ENCODE assay signal across 25 mouse cellular contexts in the genomic region with DNA sequence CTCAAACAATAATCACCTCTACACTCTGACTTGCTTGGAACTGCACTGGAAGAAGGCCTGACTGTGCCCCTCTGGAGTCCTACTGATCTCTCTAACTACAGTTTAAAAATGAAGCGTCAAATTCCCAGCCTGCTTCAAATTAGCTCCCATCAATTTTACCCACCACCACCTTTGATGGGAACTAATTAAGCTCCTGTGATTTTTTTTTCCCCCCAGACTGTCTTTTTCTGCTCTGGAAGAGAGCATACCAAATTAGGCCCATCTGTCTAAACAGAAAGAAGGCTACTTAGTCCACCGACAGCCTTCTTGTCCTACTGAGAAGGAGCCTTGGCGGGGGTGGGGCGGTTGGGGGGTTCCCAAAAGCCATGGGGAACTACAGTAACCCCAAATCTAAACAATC. TPM values are rescaled to one million over a fixed set of nuclear protein-coding genes. Genes with fewer than 3 reads are reported as not detected.
DNase-seq lines count a peak whose midpoint lies in the region; ATAC-seq and TF ChIP-seq lines count a peak whose summit lies in the region.
"Had no signal": no experiment of that assay in that cellular context is flagged by ENCODE, and none has a peak within 500 bp of the region (broad histone marks: within the 10 kb centered on the region; RNA-seq: fewer than 3 reads in every experiment).

No protein-coding gene starts in this region.

- no peaks in the 10 kb centered on the region for H3K4me1 ChIP-seq in midbrain, postnatal 0 days (ENCODE audit: insufficient read depth, low read length)
- no peaks in the 10 kb centered on the region for H3K4me1 ChIP-seq in midbrain, embryonic 11.5 days (ENCODE audit: control insufficient read depth, insufficient read depth, low read length)
- no peaks in the 10 kb centered on the region for H3K4me1 ChIP-seq in hindbrain, postnatal 0 days (ENCODE audit: insufficient read depth, low read length)
- H3K4me1 ChIP-seq: intestine, embryonic 15.5 days; liver, embryonic 12.5 days; midbrain, embryonic 10.5 days had no signal

- 78% methylated on average over 4 of the region's 4 CpGs for WGBS in midbrain, postnatal 0 days
- 84% methylated on average over 4 of the region's 4 CpGs for WGBS in midbrain, embryonic 11.5 days
- WGBS in hindbrain, postnatal 0 days: 49% methylated on average over 4 of the region's 4 CpGs

- H3K27ac ChIP-seq in midbrain, postnatal 0 days (ENCODE audit: low read depth, low read length): no peak overlapping the region
- no peak overlapping the region for H3K27ac ChIP-seq in midbrain, embryonic 11.5 days (ENCODE audit: low read depth, low read length)
- no peak overlapping the region for H3K27ac ChIP-seq in hindbrain, postnatal 0 days
- H3K27ac ChIP-seq: gastrocnemius, adult 2 months; heart, embryonic 15.5 days; intestine, embryonic 15.5 days; limb, embryonic 13.5 days; liver, embryonic 12.5 days; midbrain, embryonic 10.5 days had no signal

- ATAC-seq in midbrain, postnatal 0 days (ENCODE audit: low FRiP score): no peak
- no peak for ATAC-seq in midbrain, embryonic 11.5 days (ENCODE audit: low FRiP score)
- no peak for ATAC-seq in hindbrain, postnatal 0 days
- ATAC-seq: activated CD4-positive, CD25-positive, alpha-beta regulatory T cell, adult 4 months; intestine, embryonic 15.5 days; liver, embryonic 12.5 days had no signal

- H3K9ac ChIP-seq in midbrain, postnatal 0 days (replicated peaks; ENCODE audit: low read length, poor library complexity, severe bottlenecking): no peak overlapping the region
- H3K9ac ChIP-seq in midbrain, embryonic 11.5 days (ENCODE audit: low read length): no peak overlapping the region
- no peak overlapping the region for H3K9ac ChIP-seq in hindbrain, postnatal 0 days (replicated peaks; ENCODE audit: low read length)
- H3K9ac ChIP-seq: heart, embryonic 15.5 days; intestine, embryonic 15.5 days; limb, embryonic 13.5 days; liver, embryonic 12.5 days had no signal

- H3K4me3 ChIP-seq in midbrain, postnatal 0 days (ENCODE audit: low read depth, low read length): no peak overlapping the region
- no peak overlapping the region for H3K4me3 ChIP-seq in midbrain, embryonic 11.5 days (ENCODE audit: low read depth, low read length)
- H3K4me3 ChIP-seq in hindbrain, postnatal 0 days (ENCODE audit: low read length): no peak overlapping the region
- H3K4me3 ChIP-seq: gastrocnemius, adult 2 months; heart, embryonic 15.5 days; intestine, embryonic 15.5 days; limb, embryonic 13.5 days; liver, embryonic 12.5 days; midbrain, embryonic 10.5 days had no signal

- no peaks in the 10 kb centered on the region for H3K27me3 ChIP-seq in midbrain, postnatal 0 days (ENCODE audit: insufficient read depth, low read length)
- H3K27me3 ChIP-seq in midbrain, embryonic 11.5 days (ENCODE audit: control insufficient read depth, insufficient read depth, low read length): no peaks in the 10 kb centered on the region
- H3K27me3 ChIP-seq in hindbrain, postnatal 0 days (ENCODE audit: insufficient read depth, low read length): no peaks in the 10 kb centered on the region
- H3K27me3 ChIP-seq: heart, embryonic 15.5 days; intestine, embryonic 15.5 days; limb, embryonic 13.5 days; liver, embryonic 12.5 days had no signal

- DNase-seq in cerebellum, postnatal 10 days: peak; percentile 31 to 52
- no peak for DNase-seq in cerebellum, adult 9-10 months
- DNase-seq in midbrain, postnatal 0 days (ENCODE audit: low spot score): peak; percentile 59
- DNase-seq in midbrain, embryonic 11.5 days (ENCODE audit: low spot score, missing footprints): no peak
- DNase-seq in hindbrain, postnatal 0 days (ENCODE audit: low spot score): peak; percentile 61
- DNase-seq in thymus, adult 18-20 months: no peak
- no peak for DNase-seq in heart, postnatal 10 days
- DNase-seq: adrenal gland, postnatal 14 days; cerebellum, adult 8-10 months; gastrocnemius, adult 2 months; heart, postnatal 4 days; kidney, adult 8-10 months; kidney, postnatal 10 days; layer of hippocampus, postnatal 36 days; lung, adult 18-20 months; lung, postnatal 10 days; right cerebral cortex, adult 18-20 months; right cerebral cortex, postnatal 4 days; thymus, postnatal 36 days had no signal

- no peak overlapping the region for H3K4me2 ChIP-seq in midbrain, postnatal 0 days (ENCODE audit: low read depth, low read length, poor library complexity, severe bottlenecking)
- no peak overlapping the region for H3K4me2 ChIP-seq in midbrain, embryonic 11.5 days
- no peak overlapping the region for H3K4me2 ChIP-seq in hindbrain, postnatal 0 days (ENCODE audit: low read depth, low read length)
- H3K4me2 ChIP-seq: heart, embryonic 15.5 days; intestine, embryonic 15.5 days; limb, embryonic 13.5 days; liver, embryonic 12.5 days had no signal

- H3K9me3 ChIP-seq in midbrain, postnatal 0 days (ENCODE audit: low read length): no peaks in the 10 kb centered on the region
- H3K9me3 ChIP-seq in midbrain, embryonic 11.5 days (ENCODE audit: control insufficient read depth, low read length): no peaks in the 10 kb centered on the region
- no peaks in the 10 kb centered on the region for H3K9me3 ChIP-seq in hindbrain, postnatal 0 days (ENCODE audit: low read length)
- H3K9me3 ChIP-seq: heart, embryonic 15.5 days; intestine, embryonic 15.5 days; limb, embryonic 13.5 days; liver, embryonic 12.5 days; midbrain, embryonic 10.5 days had no signal

- intact Hi-C loops in heart, postnatal 10 days (cut with DNase I): no loop called here

- TF ChIP-seq CTCF in midbrain, postnatal 0 days (IDR thresholded peaks at IDR 0.05): no peak
- TF ChIP-seq CTCF in hindbrain, postnatal 0 days (IDR thresholded peaks at IDR 0.05; ENCODE audit: low read depth): no peak

- no peaks in the 10 kb centered on the region for H3K36me3 ChIP-seq in midbrain, postnatal 0 days (ENCODE audit: insufficient read depth, low read length)
- H3K36me3 ChIP-seq in midbrain, embryonic 11.5 days (ENCODE audit: control insufficient read depth, insufficient read depth, low read length): no peaks in the 10 kb centered on the region
- H3K36me3 ChIP-seq in hindbrain, postnatal 0 days (ENCODE audit: insufficient read depth, low read length): no peaks in the 10 kb centered on the region
- H3K36me3 ChIP-seq: heart, embryonic 15.5 days; liver, embryonic 12.5 days had no signal

RNA-seq across cellular contexts. Expression of a gene that starts 37.9 kb away (rescaled TPM):
- 47.4 and 64.1 TPM in 2 replicates for total RNA-seq in midbrain, postnatal 0 days (2014; rRNA removed)
- 4.0 and 5.0 TPM in 2 replicates for polyA plus RNA-seq in midbrain, postnatal 0 days (2015; fragmentation: Nextera tagmentation; extraction: Ambion mirVana)
- polyA plus RNA-seq in midbrain, embryonic 11.5 days (2014; fragmentation: Nextera tagmentation; extraction: Ambion mirVana): 2.9 and 3.0 TPM in 2 replicates
- total RNA-seq in hindbrain, postnatal 0 days (2014; rRNA removed): 50.8 and 60.0 TPM in 2 replicates
- 7.2 and 7.4 TPM in 2 replicates for polyA plus RNA-seq in hindbrain, postnatal 0 days (2015; fragmentation: Nextera tagmentation; extraction: Ambion mirVana)
- 10 to 100 TPM; 53.8 to 63.6 TPM for total RNA-seq in heart, postnatal 10 days (2021)

Comparison
In these comparisons a context has a peak if more than half of its experiments do, and no peak if none do; other contexts are left out.
1. DNase-seq: peak in cerebellum, postnatal 10 days (2 of 2), midbrain, postnatal 0 days (single experiment) and hindbrain, postnatal 0 days (single experiment); none in cerebellum, adult 9-10 months (single experiment), midbrain, embryonic 11.5 days (single experiment), thymus, adult 18-20 months (0 of 2) and heart, postnatal 10 days (0 of 2).